Comparison of ENCODE assay signal across 8 mouse cellular contexts in the genomic region with DNA sequence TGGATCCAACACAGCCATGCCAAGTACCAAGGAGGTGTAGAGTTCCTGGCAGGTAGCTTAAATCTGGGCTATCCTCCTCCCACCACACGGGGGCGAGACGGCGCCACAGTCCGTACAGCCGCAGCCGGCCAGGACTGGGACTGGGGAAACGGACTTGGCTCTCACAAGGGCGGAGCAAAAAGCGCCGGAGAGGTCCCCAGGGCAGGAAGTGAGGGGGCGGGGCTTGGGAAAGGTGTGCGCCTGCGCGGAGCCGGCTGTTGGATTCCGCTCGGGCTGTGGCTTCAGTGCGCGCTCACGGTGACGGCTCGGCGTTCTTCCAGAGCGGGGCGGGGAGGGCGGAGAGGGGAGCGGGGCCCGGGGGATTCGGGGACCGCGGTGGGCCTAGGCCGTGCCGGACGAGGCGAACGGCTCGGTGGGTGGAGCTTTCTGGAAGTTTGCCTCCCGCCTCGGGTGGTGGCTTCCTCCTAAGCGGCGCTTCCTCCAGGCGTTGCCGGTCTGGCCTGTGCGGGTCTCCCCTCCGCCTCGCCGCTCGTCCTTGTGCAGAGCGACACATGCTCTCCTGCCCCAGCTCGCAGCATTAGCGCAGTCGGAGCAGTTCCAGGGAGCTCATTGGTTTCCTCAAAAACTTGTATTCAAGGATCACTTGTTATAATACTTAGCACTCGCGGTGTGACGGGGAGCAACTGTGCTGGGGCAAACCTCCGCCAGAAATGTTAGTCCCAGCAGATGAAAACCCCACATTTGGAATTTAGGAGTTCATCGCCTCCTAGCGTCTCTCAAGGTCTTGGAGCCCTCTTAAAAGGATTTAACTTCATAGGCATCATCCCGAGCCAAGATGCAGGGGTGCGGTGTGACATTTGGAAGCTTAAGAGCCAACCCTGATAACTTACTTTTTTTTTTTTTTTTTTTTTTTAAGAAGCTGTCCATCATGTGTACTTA. TPM values are rescaled to one million over a fixed set of nuclear protein-coding genes. Genes with fewer than 3 reads are reported as not detected.
A peak's percentile ranks its signal among the peaks of the same experiment; 100 is the strongest.
DNase-seq lines count a peak whose midpoint lies in the region; ATAC-seq lines count a peak whose summit lies in the region.

A gene (plus strand): TSS at position 226 of the 939 bp plus-strand sequence.

- H3K27me3 ChIP-seq in intestine, embryonic 14.5 days (replicated peaks; ENCODE audit: control insufficient read depth, insufficient read depth, low read length), result no peaks in the 10 kb centered on the region

- H3K36me3 ChIP-seq in intestine, embryonic 14.5 days (ENCODE audit: control insufficient read depth, insufficient read depth, low read length), result no peaks in the 10 kb centered on the region

- ATAC-seq in intestine, embryonic 14.5 days (replicated peaks; ENCODE audit: low FRiP score, low TSS enrichment, low read depth), result peak; percentile 99

- H3K4me2 ChIP-seq in intestine, embryonic 14.5 days (ENCODE audit: low read length), result peak within 1 kb of the TSS; percentile 58

- intact Hi-C loops in left cerebral cortex, postnatal 14 days (cut with DNase I), result no loop called here

- under 1% methylated on average over 59 of the region's 61 CpGs for WGBS in intestine, embryonic 14.5 days

- peaks cover 4% of the 10 kb centered on the region for H3K4me1 ChIP-seq in intestine, embryonic 14.5 days (replicated peaks; ENCODE audit: control insufficient read depth, insufficient read depth, low read length)

- DNase-seq in adrenal gland, adult 18-20 months (ENCODE audit: low spot score in 2 of 2), result peak; percentile 98 to 99
- DNase-seq in embryo, embryonic 11 days, result peak; percentile 98
- DNase-seq in gastrocnemius, postnatal 25 days, result peak; percentile 99
- DNase-seq in intestine, embryonic 14.5 days (ENCODE audit: low spot score), result peak; percentile 98
- peak; percentile 96 for DNase-seq in left cerebral cortex, postnatal 14 days (ENCODE audit: low spot score in 2 of 2)
- peak; percentile 97 for DNase-seq in mesoderm, embryonic 11.5 days (ENCODE audit: low read depth, low spot score)
- peak; percentile 95 for DNase-seq in right cerebral cortex, postnatal 36 days (ENCODE audit: low spot score in 2 of 2)
- peak; percentile 99 for DNase-seq in yolk sac, embryonic 10.5 days (ENCODE audit: low spot score)

- H3K9ac ChIP-seq in intestine, embryonic 14.5 days (ENCODE audit: low read length), result peak within 1 kb of the TSS; percentile 76

- H3K9me3 ChIP-seq in intestine, embryonic 14.5 days (ENCODE audit: control insufficient read depth, low read length), result no peaks in the 10 kb centered on the region

- peak within 1 kb of the TSS; percentile 96 for H3K27ac ChIP-seq in intestine, embryonic 14.5 days (ENCODE audit: low read depth)

- peak within 1 kb of the TSS; percentile 64 for H3K4me3 ChIP-seq in intestine, embryonic 14.5 days (ENCODE audit: low read depth, low read length)

RNA-seq across cellular contexts. Expression of the gene that starts here (rescaled TPM):
- total RNA-seq in adrenal gland, adult 18-20 months (2021), result 10 to 100 TPM; 14.1 to 15.7 TPM
- total RNA-seq in gastrocnemius, postnatal 25 days (2021), result 10 to 100 TPM; 20.8 to 25.0 TPM
- polyA plus RNA-seq in intestine, embryonic 14.5 days (2014; fragmentation: Nextera tagmentation; extraction: Ambion mirVana), result 18.6 and 22.7 TPM in 2 replicates
- total RNA-seq in left cerebral cortex, postnatal 14 days (2021), result 1 to 10 TPM; 6.1 to 9.5 TPM

Comparison
In these comparisons a context has a peak if more than half of its experiments do, and no peak if none do; other contexts are left out.
1. Peak in every context shown above with its lines: DNase-seq, ATAC-seq, H3K4me3 ChIP-seq and H3K27ac ChIP-seq.